Mouse (Mus musculus) stomach, postnatal 0 days (tissue): ENCODE results near the gene Hax1. TPM values are rescaled to one million over a fixed set of nuclear protein-coding genes. Genes with fewer than 3 reads are reported as not detected.
A peak's percentile ranks its signal among the peaks of the same experiment; 100 is the strongest.

ENCODE experiments used
- ATAC-seq: fragments of 200-750 bp; cut with Nextera tagmentation; 2 replicates; pipeline ENCODE4 v1.8.0; 2017; ENCODE audit not compliant: low FRiP score, low TSS enrichment
- DNase-seq: peaks from one replicate; pipeline ENCODE4 v3.0.0-alpha.2; 2016; ENCODE audit warnings: low spot score
- H3K27ac ChIP-seq: fragments of 300-500 bp; sonication (generic); replicated peaks from 2 replicates; pipeline ENCODE4 v1.5.1; 2014; ENCODE audit warnings: mild to moderate bottlenecking, control low read depth
- H3K27me3 ChIP-seq: fragments of 300-500 bp; sonication (generic); 2 replicates; pipeline ENCODE4 v1.6.1; 2014; ENCODE audit warnings: low read length; ENCODE audit not compliant: control insufficient read depth, insufficient read depth
- H3K36me3 ChIP-seq: fragments of 300-500 bp; sonication (generic); 2 replicates; pipeline ENCODE4 v1.6.1; 2014; ENCODE audit warnings: low read length, mixed read lengths; ENCODE audit not compliant: control insufficient read depth, insufficient read depth
- H3K4me1 ChIP-seq: fragments of 300-500 bp; sonication (generic); replicated peaks from 2 replicates; pipeline ENCODE4 v1.6.1; 2014; ENCODE audit warnings: antibody characterized with exemption; ENCODE audit not compliant: control insufficient read depth, insufficient read depth
- H3K4me2 ChIP-seq: fragments of 300-500 bp; sonication (generic); replicated peaks from 2 replicates; pipeline ENCODE4 v1.6.1; 2014; ENCODE audit warnings: low read depth, mild to moderate bottlenecking, control low read depth, moderate library complexity
- H3K4me3 ChIP-seq: fragments of 300-500 bp; sonication (generic); 2 replicates; pipeline ENCODE4 v1.5.1; 2014; ENCODE audit warnings: low read depth, low read length, control low read depth
- H3K9ac ChIP-seq: fragments of 300-500 bp; sonication (generic); 2 replicates; pipeline ENCODE4 v1.6.1; 2014; ENCODE audit warnings: mild to moderate bottlenecking, low read length, control low read depth, mixed read lengths
- H3K9me3 ChIP-seq: fragments of 300-500 bp; sonication (generic); 2 replicates; pipeline ENCODE4 v1.6.1; 2016; ENCODE audit warnings: low read length; ENCODE audit not compliant: control insufficient read depth
- CTCF ChIP-seq: IDR thresholded peaks from 2 replicates; pipeline ENCODE4 v1.5.1; 2016; ENCODE audit warnings: antibody characterized with exemption, low read depth, mild to moderate bottlenecking, moderate library complexity
- EP300 ChIP-seq: optimal IDR thresholded peaks from 2 replicates; pipeline ENCODE3; 2016; ENCODE audit warnings: antibody characterized with exemption
- WGBS: fragments of 180-500 bp; shearing (Covaris S2); extraction: QIAGEN DNeasy Blood & Tissue Kit; methylation state at CpG from one replicate; pipeline ENCODE4 v1.1.7; 2014; 5-methylcytosine and 5-hydroxymethylcytosine counted together
- polyA plus RNA-seq: library from polyadenylated mRNA; unstranded; fragments of >200 nt; fragmentation: Nextera tagmentation; extraction: Ambion mirVana; gene quantifications from 2 replicates; pipeline ENCODE4 v1.2.1, GENCODE M21; 2015

Hax1 gene
- polyA plus RNA-seq, 1 experiment from 2014 or later, result 77.7 TPM

GRCm38 (mm10) chr3:89963926-89964739, 34.4 kb downstream of the Hax1 start:
- DNase-seq (peak; percentile 66), ATAC-seq (peak; percentile 22; the same call in 1 of the 2 replicates)
- Histone ChIP-seq H3K9me3 (no peaks in the 10 kb centered on the region), H3K9ac (peak overlapping the region; percentile 94), H3K36me3 (no peaks in the 10 kb centered on the region), H3K27me3 (no peaks in the 10 kb centered on the region), H3K27ac (peak overlapping the region; percentile 98), H3K4me3 (peak overlapping the region; percentile 79), H3K4me2 (peak overlapping the region; percentile 97), H3K4me1 (peaks cover 5% of the 10 kb centered on the region)
- 23% methylated on average over 22 of the region's 22 CpGs for WGBS
- no peak for TF ChIP-seq EP300
- TF ChIP-seq CTCF, result peak; percentile 91

GRCm38 (mm10) chr3:89963221-89963763, 35.3 kb downstream of the Hax1 start, which contains the start of gene Atp8b2:
Gene Atp8b2 (minus strand): TSS chr3:89963508.
- H3K27ac ChIP-seq, result peak within 1 kb of the TSS; percentile 98
- H3K4me2 ChIP-seq, result peak within 1 kb of the TSS; percentile 97
- WGBS, result under 1% methylated on average over 24 of the region's 35 CpGs
- H3K36me3 ChIP-seq, result peaks cover 3% of the 10 kb centered on the region; the same call in 1 of the 2 replicates
- TF ChIP-seq EP300, result no peak
- no peak for TF ChIP-seq CTCF
- H3K27me3 ChIP-seq, result no peaks in the 10 kb centered on the region
- peak within 1 kb of the TSS; percentile 94 for H3K9ac ChIP-seq
- no peaks in the 10 kb centered on the region for H3K9me3 ChIP-seq
- DNase-seq, result peak; percentile 70
- H3K4me3 ChIP-seq, result peak within 1 kb of the TSS; percentile 79
- H3K4me1 ChIP-seq, result peaks cover 5% of the 10 kb centered on the region
- peak; percentile 38; the same call in 1 of the 2 replicates for ATAC-seq

GRCm38 (mm10) chr3:89962751-89963220, 35.8 kb downstream of the Hax1 start:
- DNase-seq, result peak; percentile 46
- peak overlapping the region; percentile 98 for H3K27ac ChIP-seq
- WGBS, result under 1% methylated on average over 29 of the region's 30 CpGs
- peak overlapping the region; percentile 79 for H3K4me3 ChIP-seq
- H3K9ac ChIP-seq, result peak overlapping the region; percentile 94
- H3K36me3 ChIP-seq, result peaks cover 3% of the 10 kb centered on the region
- H3K9me3 ChIP-seq, result no peaks in the 10 kb centered on the region
- no peak for ATAC-seq
- peak overlapping the region; percentile 97 for H3K4me2 ChIP-seq
- H3K27me3 ChIP-seq, result no peaks in the 10 kb centered on the region
- peaks cover 5% of the 10 kb centered on the region for H3K4me1 ChIP-seq
- no peak for TF ChIP-seq CTCF
- TF ChIP-seq EP300, result no peak

- Histone ChIP-seq H3K4me1 (peaks cover 5% of the 10 kb centered on the region), H3K36me3 (peaks cover 6% of the 10 kb centered on the region), H3K9ac (peak overlapping the region; percentile 94), H3K9me3 (no peaks in the 10 kb centered on the region), H3K4me2 (peak overlapping the region; percentile 97), H3K27me3 (no peaks in the 10 kb centered on the region), H3K27ac (peak overlapping the region; percentile 98), H3K4me3 (peak overlapping the region; percentile 79)
- DNase-seq, result peak; percentile 43
- no peak; the same call in 1 of the 2 replicates for ATAC-seq
- 5% methylated on average over 14 of the region's 14 CpGs for WGBS
- no peak for TF ChIP-seq EP300
- TF ChIP-seq CTCF, result no peak
These were observed 36.4 kb downstream of the Hax1 start for GRCm38 (mm10) chr3:89962059-89962750.

GRCm38 (mm10) chr3:89961436-89961835, 37.1 kb downstream of the Hax1 start:
- Histone ChIP-seq H3K4me3 (peak overlapping the region; percentile 79), H3K9ac (no peak overlapping the region)

More at GRCm38 (mm10) chr3:89961436-89961835, 37.1 kb downstream of the Hax1 start:
- no peaks in the 10 kb centered on the region for H3K9me3 ChIP-seq
- TF ChIP-seq EP300 (no peak), CTCF (no peak)
- ATAC-seq (no peak), DNase-seq (no peak)
- 35% methylated on average over 4 of the region's 4 CpGs for WGBS
- H3K27ac ChIP-seq, result peak overlapping the region; percentile 98
- no peaks in the 10 kb centered on the region for H3K27me3 ChIP-seq
- H3K4me2 ChIP-seq, result peak overlapping the region; percentile 97
- peaks cover 6% of the 10 kb centered on the region for H3K36me3 ChIP-seq
- H3K4me1 ChIP-seq, result peaks cover 5% of the 10 kb centered on the region
